Mouse (Mus musculus) heart, postnatal 0 days (tissue): ENCODE measurements around the gene Olfr458.

ENCODE experiments used
- CTCF ChIP-seq: IDR thresholded peaks from 2 replicates; pipeline ENCODE4 v1.5.1; 2016; ENCODE audit warnings: antibody characterized with exemption, control low read depth, low read depth
- EP300 ChIP-seq: IDR thresholded peaks from 2 replicates; pipeline ENCODE4 v1.6.1; 2016; ENCODE audit warnings: antibody characterized with exemption, low read depth

- TF ChIP-seq CTCF (no peak), EP300 (no peak)
Observed at GRCm38 (mm10) chr6:42419443-42419842, 45.6 kb downstream of the Olfr458 start.
